Mouse (Mus musculus) thymus, adult 2 months (tissue): Measurements from ENCODE around the gene Wipf3. TPM values are rescaled to one million over a fixed set of nuclear protein-coding genes. Genes with fewer than 3 reads are reported as not detected.

Experiments used
- DNase-seq: peaks from one replicate; pipeline ENCODE4 v3.0.0; 2021
- H3K27ac ChIP-seq: fragments of 200-500 bp; 2 replicates; pipeline ENCODE4 v1.5.1; 2012; ENCODE audit warnings: low read length, control low read depth; ENCODE audit not compliant: control insufficient read depth, insufficient read depth
- H3K27me3 ChIP-seq: fragments of 200-500 bp; 2 replicates; pipeline ENCODE4 v1.6.1; 2012; ENCODE audit warnings: mild to moderate bottlenecking, low read length, moderate library complexity, mixed read lengths; ENCODE audit not compliant: control insufficient read depth, insufficient read depth
- H3K36me3 ChIP-seq: fragments of 200-500 bp; 2 replicates; pipeline ENCODE4 v1.6.1; 2012; ENCODE audit warnings: mild to moderate bottlenecking, low read length, moderate library complexity; ENCODE audit not compliant: control insufficient read depth, insufficient read depth
- H3K4me1 ChIP-seq: fragments of 200-500 bp; replicated peaks from 2 replicates; pipeline ENCODE4 v1.6.1; 2012; ENCODE audit warnings: low read length; ENCODE audit not compliant: control insufficient read depth, insufficient read depth
- H3K4me3 ChIP-seq: fragments of 200-500 bp; 2 replicates; pipeline ENCODE4 v1.5.1; 2012; ENCODE audit warnings: mild to moderate bottlenecking, low read length, control low read depth, moderate library complexity; ENCODE audit not compliant: control insufficient read depth, insufficient read depth
- CTCF ChIP-seq: fragments of 200-500 bp; IDR thresholded peaks from 2 replicates; pipeline ENCODE4 v1.5.1; 2012; ENCODE audit warnings: mild to moderate bottlenecking, control low read depth, low read length, moderate library complexity, borderline replicate concordance; ENCODE audit not compliant: control insufficient read depth, poor library complexity, insufficient read depth; ENCODE audit errors: extremely low read depth
- POLR2A ChIP-seq: fragments of 200-500 bp; IDR thresholded peaks from 2 replicates; pipeline ENCODE4 v1.6.1; 2012; ENCODE audit warnings: mild to moderate bottlenecking, low read length, control low read depth, moderate library complexity; ENCODE audit not compliant: control insufficient read depth, poor library complexity, insufficient read depth; ENCODE audit errors: extremely low read depth
- WGBS: fragments of 180-500 bp; shearing (Covaris S2); methylation state at CpG from one replicate; pipeline ENCODE4 v1.1.7; 2018; 5-methylcytosine and 5-hydroxymethylcytosine counted together
- polyA plus RNA-seq: library from polyadenylated mRNA; depleted of rRNA; stranded (reverse); fragments of >200 nt; gene quantifications from 2 replicates; pipeline ENCODE4 v1.2.3, GENCODE M21; 2012

Gene Wipf3
- polyA plus RNA-seq, 1 experiment = 1.6 TPM

GRCm38 (mm10) chr6:54406116-54406515, 23.3 kb upstream of the Wipf3 start:
- Histone ChIP-seq H3K4me1 (no peaks in the 10 kb centered on the region), H3K36me3 (no peaks in the 10 kb centered on the region), H3K27me3 (no peaks in the 10 kb centered on the region), H3K4me3 (no peak overlapping the region), H3K27ac (no peak overlapping the region)
- WGBS = 94% methylated on average over 5 of the region's 5 CpGs
- no peak for TF ChIP-seq CTCF
- TF ChIP-seq POLR2A = no peak
- DNase-seq = no peak

- Histone ChIP-seq H3K36me3 (no peaks in the 10 kb centered on the region), H3K27me3 (no peaks in the 10 kb centered on the region), H3K4me3 (no peak overlapping the region), H3K27ac (no peak overlapping the region), H3K4me1 (no peaks in the 10 kb centered on the region)
- no peak for DNase-seq
- TF ChIP-seq POLR2A (no peak), CTCF (no peak)
- 87% methylated on average over 6 of the region's 6 CpGs for WGBS
Observed at GRCm38 (mm10) chr6:54409271-54409670, 20.1 kb upstream of the Wipf3 start.

- DNase-seq = no peak
- no peak overlapping the region for H3K27ac ChIP-seq
- no peak overlapping the region for H3K4me3 ChIP-seq
- 57% methylated on average over 4 of the region's 4 CpGs for WGBS
- H3K4me1 ChIP-seq = no peaks in the 10 kb centered on the region
- TF ChIP-seq CTCF (no peak), POLR2A (no peak)
- H3K27me3 ChIP-seq = no peaks in the 10 kb centered on the region
- no peaks in the 10 kb centered on the region for H3K36me3 ChIP-seq
Observed at GRCm38 (mm10) chr6:54410451-54410850, 19.0 kb upstream of the Wipf3 start.

- TF ChIP-seq POLR2A (no peak), CTCF (no peak)
- H3K27ac ChIP-seq = no peak overlapping the region
- 76% methylated on average over 8 of the region's 8 CpGs for WGBS
Observed at GRCm38 (mm10) chr6:54411591-54411990, 17.8 kb upstream of the Wipf3 start.

GRCm38 (mm10) chr6:54412879-54413278, 16.5 kb upstream of the Wipf3 start:
- DNase-seq = no peak
- WGBS = 93% methylated on average over 7 of the region's 7 CpGs

More at GRCm38 (mm10) chr6:54411591-54411990, 17.8 kb upstream of the Wipf3 start:
- no peak for DNase-seq
- Histone ChIP-seq H3K36me3 (no peaks in the 10 kb centered on the region), H3K4me3 (no peak overlapping the region), H3K27me3 (no peaks in the 10 kb centered on the region), H3K4me1 (no peaks in the 10 kb centered on the region)

GRCm38 (mm10) chr6:54425230-54425629, 4.2 kb upstream of the Wipf3 start:
- Histone ChIP-seq H3K4me3 (no peak overlapping the region), H3K27ac (no peak overlapping the region), H3K36me3 (no peaks in the 10 kb centered on the region), H3K4me1 (no peaks in the 10 kb centered on the region), H3K27me3 (no peaks in the 10 kb centered on the region)
- TF ChIP-seq CTCF = no peak
- no peak for TF ChIP-seq POLR2A
- 94% methylated on average over 8 of the region's 8 CpGs for WGBS
- no peak for DNase-seq

More at GRCm38 (mm10) chr6:54412879-54413278, 16.5 kb upstream of the Wipf3 start:
- H3K4me3 ChIP-seq = no peak overlapping the region
- no peaks in the 10 kb centered on the region for H3K27me3 ChIP-seq
- H3K36me3 ChIP-seq = no peaks in the 10 kb centered on the region
- TF ChIP-seq CTCF = no peak
- no peak for TF ChIP-seq POLR2A
- H3K4me1 ChIP-seq = no peaks in the 10 kb centered on the region
- H3K27ac ChIP-seq = no peak overlapping the region

- Histone ChIP-seq H3K4me3 (no peak overlapping the region), H3K4me1 (no peaks in the 10 kb centered on the region), H3K27me3 (no peaks in the 10 kb centered on the region), H3K27ac (no peak overlapping the region), H3K36me3 (no peaks in the 10 kb centered on the region)
- WGBS = 11% methylated on average over 14 of the region's 14 CpGs
- no peak for TF ChIP-seq CTCF
- no peak for TF ChIP-seq POLR2A
- DNase-seq = no peak
Observed at GRCm38 (mm10) chr6:54428850-54429446, 455 bp upstream of the Wipf3 start.
